Mouse (Mus musculus) liver, embryonic 12.5 days (tissue): ENCODE measurements around the gene Fam53b. TPM values are rescaled to one million over a fixed set of nuclear protein-coding genes. Genes with fewer than 3 reads are reported as not detected.

Experiments
- ATAC-seq: fragments of 200-750 bp; cut with Nextera tagmentation; 2 replicates; pipeline ENCODE4 v1.8.0; 2017; ENCODE audit warnings: moderate number of reproducible peaks, mild to moderate bottlenecking, moderate library complexity
- H3K27ac ChIP-seq: fragments of 300-500 bp; sonication (generic); 2 replicates; pipeline ENCODE4 v1.5.1; 2016; ENCODE audit warnings: mild to moderate bottlenecking
- H3K27me3 ChIP-seq: fragments of 300-500 bp; sonication (generic); replicated peaks from 2 replicates; pipeline ENCODE4 v1.6.1; 2016; ENCODE audit warnings: mild to moderate bottlenecking, moderate library complexity
- H3K36me3 ChIP-seq: fragments of 300-500 bp; sonication (generic); 2 replicates; pipeline ENCODE4 v1.6.1; 2016; ENCODE audit warnings: mild to moderate bottlenecking, moderate library complexity
- H3K4me1 ChIP-seq: fragments of 300-500 bp; sonication (generic); 2 replicates; pipeline ENCODE4 v1.6.1; 2016
- H3K4me2 ChIP-seq: fragments of 300-500 bp; sonication (generic); 2 replicates; pipeline ENCODE4 v1.6.1; 2016; ENCODE audit warnings: mild to moderate bottlenecking, moderate library complexity
- H3K4me3 ChIP-seq: fragments of 300-500 bp; sonication (generic); 2 replicates; pipeline ENCODE4 v1.5.1; 2016; ENCODE audit warnings: mild to moderate bottlenecking, moderate library complexity
- H3K9ac ChIP-seq: fragments of 300-500 bp; sonication (generic); 2 replicates; pipeline ENCODE4 v1.6.1; 2016; ENCODE audit warnings: mild to moderate bottlenecking, moderate library complexity
- H3K9me3 ChIP-seq: fragments of 300-500 bp; sonication (generic); replicated peaks from 2 replicates; pipeline ENCODE4 v1.6.1; 2016; ENCODE audit warnings: mild to moderate bottlenecking, moderate library complexity
- WGBS: fragments of 180-500 bp; shearing (Covaris S2); methylation state at CpG from one replicate; pipeline ENCODE4 v1.1.7; 2016; ENCODE audit not compliant: insufficient replicate concordance; 5-methylcytosine and 5-hydroxymethylcytosine counted together
- polyA plus RNA-seq: library from polyadenylated mRNA; unstranded; fragments of >200 nt; fragmentation: Nextera tagmentation; extraction: Ambion mirVana; gene quantifications from 2 replicates; pipeline ENCODE4 v1.2.1, GENCODE M21; 2016

Gene Fam53b
- polyA plus RNA-seq = 27.2 and 28.8 TPM in 2 replicates

- Histone ChIP-seq H3K4me2 (peak within 1 kb of the TSS; percentile 98), H3K4me1 (peaks cover 55% of the 10 kb centered on the region)
- under 1% methylated on average over 80 of the region's 85 CpGs for WGBS
Measured at GRCm38 (mm10) chr7:132813416-132814088, at the start of gene Fam53b. Gene Fam53b (minus strand): TSS chr7:132813886.

GRCm38 (mm10) chr7:132859042-132859958 is 45.6 kb upstream of the Fam53b start, which contains the start of gene Abraxas2:
Gene Abraxas2 (plus strand): TSS chr7:132859225.
- Histone ChIP-seq H3K27ac (peak within 1 kb of the TSS; percentile 87), H3K27me3 (no peaks in the 10 kb centered on the region), H3K9me3 (no peaks in the 10 kb centered on the region), H3K4me3 (peak within 1 kb of the TSS; percentile 93), H3K36me3 (no peaks in the 10 kb centered on the region), H3K4me1 (peaks cover 37% of the 10 kb centered on the region), H3K9ac (peak within 1 kb of the TSS; percentile 88), H3K4me2 (peak within 1 kb of the TSS; percentile 85)
- under 1% methylated on average over 53 of the region's 53 CpGs for WGBS
- ATAC-seq = peak; percentile 96

More at GRCm38 (mm10) chr7:132813416-132814088, at the start of gene Fam53b:
- peak within 1 kb of the TSS; percentile 83 for H3K27ac ChIP-seq
- peak; percentile 47 for ATAC-seq
- H3K9ac ChIP-seq = peak within 1 kb of the TSS; percentile 79
- peaks cover 10% of the 10 kb centered on the region for H3K27me3 ChIP-seq
- H3K36me3 ChIP-seq = no peaks in the 10 kb centered on the region
- peak within 1 kb of the TSS; percentile 70 for H3K4me3 ChIP-seq
- H3K9me3 ChIP-seq = no peaks in the 10 kb centered on the region

GRCm38 (mm10) chr7:132858043-132858608 is 44.4 kb upstream of the Fam53b start:
- Histone ChIP-seq H3K36me3 (no peaks in the 10 kb centered on the region), H3K9ac (no peak overlapping the region), H3K9me3 (no peaks in the 10 kb centered on the region), H3K27ac (no peak overlapping the region), H3K4me2 (no peak overlapping the region), H3K27me3 (no peaks in the 10 kb centered on the region), H3K4me3 (no peak overlapping the region), H3K4me1 (peaks cover 39% of the 10 kb centered on the region)
- 58% methylated on average over 5 of the region's 5 CpGs for WGBS
- no peak for ATAC-seq

- ATAC-seq = no peak
- Histone ChIP-seq H3K4me1 (peaks cover 40% of the 10 kb centered on the region), H3K36me3 (no peaks in the 10 kb centered on the region), H3K4me3 (no peak overlapping the region), H3K9ac (no peak overlapping the region), H3K27me3 (no peaks in the 10 kb centered on the region), H3K27ac (no peak overlapping the region), H3K4me2 (no peak overlapping the region), H3K9me3 (no peaks in the 10 kb centered on the region)
- 52% methylated on average over 1 of the region's 1 CpGs for WGBS
Measured at GRCm38 (mm10) chr7:132856083-132856482, 42.4 kb upstream of the Fam53b start.

- no peaks in the 10 kb centered on the region for H3K9me3 ChIP-seq
- H3K4me1 ChIP-seq = peaks cover 28% of the 10 kb centered on the region
- H3K4me2 ChIP-seq = no peak overlapping the region
- H3K27ac ChIP-seq = no peak overlapping the region
- H3K9ac ChIP-seq = no peak overlapping the region
- H3K4me3 ChIP-seq = no peak overlapping the region
- H3K36me3 ChIP-seq = peaks cover 14% of the 10 kb centered on the region
- H3K27me3 ChIP-seq = no peaks in the 10 kb centered on the region
- ATAC-seq = no peak
- 53% methylated on average over 4 of the region's 4 CpGs for WGBS
Measured at GRCm38 (mm10) chr7:132853946-132854345, 40.3 kb upstream of the Fam53b start.

- H3K9me3 ChIP-seq = no peaks in the 10 kb centered on the region
- H3K36me3 ChIP-seq = peaks cover 20% of the 10 kb centered on the region
- no peak overlapping the region for H3K9ac ChIP-seq
- WGBS = 80% methylated on average over 6 of the region's 6 CpGs
- no peak overlapping the region for H3K4me2 ChIP-seq
- ATAC-seq = no peak
- H3K4me1 ChIP-seq = peaks cover 24% of the 10 kb centered on the region
- H3K4me3 ChIP-seq = no peak overlapping the region
- no peaks in the 10 kb centered on the region for H3K27me3 ChIP-seq
- H3K27ac ChIP-seq = no peak overlapping the region
Measured at GRCm38 (mm10) chr7:132853361-132853760, 39.7 kb upstream of the Fam53b start.

- Histone ChIP-seq H3K4me3 (peak within 1 kb of the TSS; percentile 85), H3K9ac (peak within 1 kb of the TSS; percentile 85)
- WGBS = under 1% methylated on average over 37 of the region's 37 CpGs
Measured at GRCm38 (mm10) chr7:132852173-132852844, 38.6 kb upstream of the Fam53b start, which contains the start of gene Eef1akmt2. Gene Eef1akmt2 (minus strand): TSS chr7:132852673.

GRCm38 (mm10) chr7:132843152-132843551 is 29.5 kb upstream of the Fam53b start:
- Histone ChIP-seq H3K36me3 (peaks cover 31% of the 10 kb centered on the region), H3K4me2 (no peak overlapping the region), H3K9me3 (no peaks in the 10 kb centered on the region), H3K9ac (no peak overlapping the region), H3K4me1 (no peaks in the 10 kb centered on the region), H3K4me3 (no peak overlapping the region), H3K27me3 (no peaks in the 10 kb centered on the region), H3K27ac (no peak overlapping the region)
- ATAC-seq = no peak
- 59% methylated on average over 3 of the region's 3 CpGs for WGBS

More at GRCm38 (mm10) chr7:132852173-132852844, 38.6 kb upstream of the Fam53b start, which contains the start of gene Eef1akmt2:
- H3K9me3 ChIP-seq = no peaks in the 10 kb centered on the region
- peak; percentile 95 for ATAC-seq
- peaks cover 24% of the 10 kb centered on the region for H3K4me1 ChIP-seq
- peaks cover 30% of the 10 kb centered on the region for H3K36me3 ChIP-seq
- H3K4me2 ChIP-seq = peak within 1 kb of the TSS; percentile 76
- H3K27me3 ChIP-seq = no peaks in the 10 kb centered on the region
- H3K27ac ChIP-seq = peak within 1 kb of the TSS; percentile 93

GRCm38 (mm10) chr7:132842455-132842854 is 28.8 kb upstream of the Fam53b start:
- WGBS = 76% methylated on average over 1 of the region's 1 CpGs
- H3K4me3 ChIP-seq = no peak overlapping the region

GRCm38 (mm10) chr7:132841287-132841686 is 27.6 kb upstream of the Fam53b start:
- no peaks in the 10 kb centered on the region for H3K27me3 ChIP-seq
- H3K4me1 ChIP-seq = no peaks in the 10 kb centered on the region
- 61% methylated on average over 5 of the region's 5 CpGs for WGBS
- peaks cover 27% of the 10 kb centered on the region for H3K36me3 ChIP-seq
- H3K9me3 ChIP-seq = no peaks in the 10 kb centered on the region
- H3K4me2 ChIP-seq = no peak overlapping the region
- no peak overlapping the region for H3K9ac ChIP-seq
- H3K27ac ChIP-seq = no peak overlapping the region
- no peak overlapping the region for H3K4me3 ChIP-seq
- ATAC-seq = no peak

More at GRCm38 (mm10) chr7:132842455-132842854, 28.8 kb upstream of the Fam53b start:
- no peaks in the 10 kb centered on the region for H3K27me3 ChIP-seq
- H3K9ac ChIP-seq = no peak overlapping the region
- peaks cover 28% of the 10 kb centered on the region for H3K36me3 ChIP-seq
- no peaks in the 10 kb centered on the region for H3K9me3 ChIP-seq
- no peaks in the 10 kb centered on the region for H3K4me1 ChIP-seq
- no peak overlapping the region for H3K27ac ChIP-seq
- no peak for ATAC-seq
- no peak overlapping the region for H3K4me2 ChIP-seq

- no peaks in the 10 kb centered on the region; the same call in 1 of the 2 replicates for H3K4me1 ChIP-seq
- H3K27ac ChIP-seq = no peak overlapping the region
- no peak overlapping the region for H3K4me3 ChIP-seq
- WGBS = 79% methylated on average over 4 of the region's 4 CpGs
- no peak for ATAC-seq
- H3K36me3 ChIP-seq = peaks cover 49% of the 10 kb centered on the region
- no peak overlapping the region for H3K4me2 ChIP-seq
- H3K9me3 ChIP-seq = no peaks in the 10 kb centered on the region
- H3K27me3 ChIP-seq = no peaks in the 10 kb centered on the region
- H3K9ac ChIP-seq = no peak overlapping the region
Measured at GRCm38 (mm10) chr7:132830955-132831354, 17.3 kb upstream of the Fam53b start.
